Mouse (Mus musculus) frontal cortex, postnatal 10 days (tissue): Measurements from ENCODE around the gene Catsper4.
"Not testable (repeated sequence)": the region's sequence is repeated elsewhere in the genome, so short reads cannot be mapped to it uniquely, and the experiment has no call there.

Experiments
- DNase-seq, 2 experiments: peaks; one replicate each; pipeline ENCODE4 v3.0.0; 2022; ENCODE audit warnings: low spot score in 2 of 2, mixed read lengths in 1 of 2

Gene Catsper4

GRCm38 (mm10) chr4:134227194-134227593, at the start of gene Catsper4:
Gene Catsper4, minus strand, starts transcription at chr4:134227383.
- DNase-seq: no peak

GRCm38 (mm10) chr4:134273417-134274345, 46.5 kb upstream of the Catsper4 start:
- DNase-seq: no peak

DNA sequence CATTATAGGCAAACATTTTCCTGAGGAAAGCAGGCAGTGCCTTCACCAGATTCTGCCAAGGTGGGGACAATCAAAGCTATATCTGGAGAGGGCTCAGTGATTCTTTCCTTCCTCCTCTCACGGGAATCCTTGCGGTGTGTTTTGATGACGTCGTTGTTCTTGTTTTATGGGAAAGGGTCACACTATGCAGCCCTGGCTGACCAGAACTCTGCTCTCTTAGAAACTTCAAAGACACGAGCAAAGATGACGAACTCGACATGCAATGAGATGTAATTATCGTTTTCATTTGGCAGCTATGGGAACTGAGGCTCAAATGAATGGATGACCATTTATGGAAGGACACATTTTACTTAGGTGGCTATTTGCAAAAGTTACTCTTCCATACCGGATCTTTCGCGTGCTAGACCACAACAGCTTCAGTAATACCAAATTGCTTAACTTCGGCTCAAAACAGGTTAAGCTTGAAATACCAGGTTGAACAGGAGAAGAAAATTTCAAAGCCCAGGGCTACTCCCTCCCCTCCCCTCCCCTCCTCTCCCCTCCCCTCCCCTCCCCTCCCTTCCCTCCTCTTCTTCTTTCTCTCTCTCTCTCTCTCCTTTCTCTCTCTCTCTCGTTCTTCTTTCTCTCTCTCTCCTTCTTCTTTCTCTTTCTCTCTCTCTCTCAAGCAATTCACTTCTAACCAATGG, 45.7 kb upstream of the Catsper4 start:
- DNase-seq: no peak

DNA sequence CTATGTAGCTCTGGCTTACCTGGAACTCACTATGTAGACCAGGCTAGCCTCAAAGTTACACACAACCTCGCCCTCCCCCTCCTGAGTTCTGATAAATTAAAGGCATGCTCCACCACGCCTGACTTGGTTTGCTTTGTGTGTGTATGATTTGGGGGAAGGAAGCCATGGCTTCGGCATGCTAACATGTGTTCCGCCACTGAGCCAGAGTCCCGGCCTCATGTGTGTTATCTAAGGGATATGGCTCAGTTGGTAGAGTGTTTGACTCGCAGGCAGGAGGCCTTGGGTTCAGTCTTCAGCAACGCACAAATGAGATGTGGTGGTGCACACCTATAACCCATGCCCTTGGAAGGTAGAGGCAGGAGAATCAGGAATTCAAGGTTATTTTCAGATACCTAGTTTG, 44.8 kb upstream of the Catsper4 start:
- no peak for DNase-seq

GRCm38 (mm10) chr4:134269622-134270021, 42.4 kb upstream of the Catsper4 start:
- not testable (repeated sequence) for DNase-seq

DNA sequence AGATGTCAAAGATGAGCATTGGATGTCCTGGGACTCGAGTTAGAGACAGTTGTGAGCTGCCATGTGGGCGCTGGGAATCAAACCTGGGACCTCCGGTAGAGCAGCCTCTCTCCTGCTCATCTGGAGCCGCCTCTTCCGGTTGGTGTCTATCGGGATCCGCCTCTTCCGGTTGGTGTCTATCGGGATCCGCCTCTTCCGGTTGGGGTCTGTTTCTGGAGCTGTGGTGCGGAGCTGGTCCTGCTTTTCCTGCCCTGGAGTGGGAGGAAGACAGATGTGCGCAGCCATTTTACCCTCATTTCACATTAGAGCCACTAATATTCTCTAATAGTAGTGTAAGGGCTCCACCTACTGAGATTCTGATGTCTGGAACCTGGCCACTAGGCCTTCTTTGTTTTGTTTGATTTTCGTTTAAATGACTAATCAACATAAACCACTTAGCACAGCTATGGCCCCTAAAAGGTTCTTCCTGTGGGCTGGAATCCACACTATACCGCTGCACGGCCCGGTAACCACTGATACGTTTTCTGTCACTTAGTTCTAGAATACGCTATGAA, 41.0 kb upstream of the Catsper4 start:
- DNase-seq: no peak

DNA sequence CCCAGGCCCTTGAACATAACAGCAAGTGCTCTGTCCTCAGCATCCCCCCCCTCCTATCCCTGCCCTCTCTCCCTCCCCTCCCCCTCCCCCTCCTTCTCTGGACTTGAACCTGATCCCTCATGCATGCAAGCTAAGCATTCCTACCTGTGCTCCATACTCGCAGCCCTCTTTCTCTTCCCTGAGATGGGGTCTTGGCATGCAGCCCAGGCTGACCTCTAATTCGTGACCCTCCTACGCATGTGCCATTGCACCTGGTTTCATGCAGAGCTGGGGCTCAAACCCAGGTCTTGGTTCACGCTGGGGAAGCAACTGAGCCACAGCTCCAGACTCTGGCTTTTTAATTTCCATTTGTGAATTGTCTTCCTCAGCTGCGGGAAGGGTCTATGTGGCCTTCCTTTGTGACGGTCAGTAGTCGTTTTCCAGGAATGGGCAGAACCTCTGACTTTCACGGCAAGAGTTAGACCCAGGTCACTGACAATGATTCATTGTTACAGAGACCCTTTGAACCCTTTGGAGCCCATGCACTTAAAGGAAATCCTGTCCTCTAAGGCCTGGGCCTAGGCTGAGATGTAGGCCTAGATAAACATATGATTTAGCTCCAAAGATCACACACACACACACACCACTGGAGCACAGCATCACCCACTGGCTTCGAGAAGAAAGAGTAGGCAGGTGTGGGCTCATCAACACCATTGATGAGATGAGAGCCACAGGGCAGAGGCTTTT, 38.8 kb upstream of the Catsper4 start:
- DNase-seq: no peak

DNA sequence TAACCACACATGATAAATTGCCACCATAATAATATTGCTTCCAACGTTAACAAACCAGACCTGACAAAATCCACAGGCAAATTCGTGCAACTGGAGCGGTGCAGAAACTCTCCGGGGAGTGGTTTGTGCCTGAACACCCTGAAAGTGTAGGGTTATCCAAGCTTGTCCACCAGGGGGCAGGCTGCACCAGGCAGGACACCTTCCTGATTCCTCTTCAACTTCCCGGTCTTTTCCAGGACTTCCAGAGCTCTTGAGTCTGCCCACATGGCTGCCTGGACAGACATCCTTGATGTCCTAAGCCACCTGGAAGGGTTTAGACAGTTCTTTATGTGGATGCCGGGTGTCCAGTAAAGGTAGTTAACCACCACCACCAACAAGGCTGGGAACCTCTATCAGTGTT, 36.0 kb upstream of the Catsper4 start:
- DNase-seq: no peak

- no peak for DNase-seq
Observed at GRCm38 (mm10) chr4:134258354-134258753, 31.2 kb upstream of the Catsper4 start.

DNA sequence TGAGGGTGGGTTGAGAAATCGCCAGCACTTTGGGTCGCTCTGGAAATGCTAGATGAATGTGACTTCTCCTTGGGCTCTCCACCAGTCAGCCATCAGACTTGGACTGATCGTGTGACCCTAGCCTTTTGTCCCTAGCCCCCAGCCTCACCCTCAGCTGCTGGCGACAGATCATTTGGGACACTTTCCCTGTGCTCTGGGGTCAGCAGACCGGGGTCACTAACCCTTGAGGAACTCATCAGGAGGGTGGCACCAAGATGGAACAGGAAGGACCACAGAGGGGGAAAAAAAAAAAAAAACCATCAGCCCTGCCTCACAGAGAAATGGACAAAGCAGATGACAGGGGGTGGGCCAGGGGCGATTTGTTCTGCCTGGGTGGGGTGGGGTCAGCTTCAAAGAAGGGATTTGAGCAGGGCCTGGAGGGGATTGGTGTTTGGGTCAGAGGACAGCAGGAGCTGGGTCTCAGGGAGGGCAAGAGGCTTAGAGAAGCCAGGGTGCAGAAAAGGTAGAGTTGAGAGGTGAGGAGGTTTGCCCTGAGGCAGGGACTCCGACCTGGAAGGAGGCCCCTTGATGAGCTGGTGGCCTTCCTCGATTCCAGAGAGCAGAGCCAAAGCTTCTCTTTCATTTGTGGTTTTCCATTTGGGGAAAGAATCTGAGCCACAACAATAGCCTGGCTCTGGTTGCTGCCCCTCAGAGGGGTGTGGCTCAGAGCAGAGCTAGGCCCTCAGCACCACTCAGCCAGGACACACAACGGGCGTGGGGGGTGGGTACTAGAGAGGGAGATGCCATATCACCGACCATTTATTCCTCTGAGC, 30.2 kb upstream of the Catsper4 start:
- DNase-seq: no peak

- no peak for DNase-seq
Observed at GRCm38 (mm10) chr4:134256407-134257197, 29.4 kb upstream of the Catsper4 start.

GRCm38 (mm10) chr4:134255854-134256253, 28.7 kb upstream of the Catsper4 start:
- no peak for DNase-seq

DNA sequence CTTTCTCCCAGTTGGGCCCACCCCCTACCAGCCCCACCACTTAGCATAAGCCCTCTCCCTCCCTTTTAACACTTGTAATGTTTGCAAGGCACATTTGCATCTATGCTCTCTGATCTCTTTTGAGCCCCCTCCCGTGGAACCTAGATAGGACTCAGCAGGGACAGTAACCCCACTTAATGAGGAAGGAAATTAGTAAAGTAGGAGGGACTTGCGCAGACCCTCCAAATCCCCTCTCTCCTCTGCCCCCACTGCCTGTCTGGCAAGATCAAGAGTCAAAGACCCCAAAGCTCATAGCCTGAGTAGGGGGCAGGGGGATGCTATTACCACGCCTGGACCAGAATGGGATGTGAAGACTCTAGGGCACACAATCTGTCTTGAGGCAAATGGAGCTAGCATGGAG, 27.7 kb upstream of the Catsper4 start:
- DNase-seq: no peak

DNA sequence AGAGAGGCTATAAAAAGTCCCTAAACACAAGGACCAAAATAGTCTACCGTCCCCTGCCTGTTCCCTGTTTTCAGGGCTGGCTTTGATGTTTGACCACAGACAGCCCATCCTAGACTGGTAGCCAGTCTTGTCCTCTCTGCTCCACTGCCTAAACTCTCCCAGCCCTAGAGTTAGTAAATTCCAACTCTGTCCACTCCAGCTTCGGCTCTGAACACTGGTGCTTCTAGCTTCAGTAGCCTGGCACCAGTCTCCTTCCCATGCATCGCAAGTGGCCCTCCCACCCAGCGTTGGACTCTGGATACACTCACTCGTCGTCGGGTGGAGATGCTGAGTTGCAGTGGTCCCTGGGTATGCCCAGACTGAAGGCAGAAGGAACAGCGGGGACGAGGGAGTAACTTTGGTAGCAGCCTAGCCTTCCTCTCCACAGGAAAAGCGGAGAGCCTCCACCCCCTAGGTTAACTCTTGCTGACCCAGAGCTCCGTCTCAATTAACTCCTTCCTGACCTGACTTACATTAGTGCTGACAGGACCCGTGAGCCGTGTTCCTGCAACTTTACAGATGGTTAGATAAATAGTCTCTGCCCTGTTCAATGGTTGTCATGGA, 26.6 kb upstream of the Catsper4 start, which contains the start of gene Grrp1:
Grrp1 (minus strand) TSS at position 385 of the 603 bp plus-strand sequence.
- DNase-seq: no peak

DNA sequence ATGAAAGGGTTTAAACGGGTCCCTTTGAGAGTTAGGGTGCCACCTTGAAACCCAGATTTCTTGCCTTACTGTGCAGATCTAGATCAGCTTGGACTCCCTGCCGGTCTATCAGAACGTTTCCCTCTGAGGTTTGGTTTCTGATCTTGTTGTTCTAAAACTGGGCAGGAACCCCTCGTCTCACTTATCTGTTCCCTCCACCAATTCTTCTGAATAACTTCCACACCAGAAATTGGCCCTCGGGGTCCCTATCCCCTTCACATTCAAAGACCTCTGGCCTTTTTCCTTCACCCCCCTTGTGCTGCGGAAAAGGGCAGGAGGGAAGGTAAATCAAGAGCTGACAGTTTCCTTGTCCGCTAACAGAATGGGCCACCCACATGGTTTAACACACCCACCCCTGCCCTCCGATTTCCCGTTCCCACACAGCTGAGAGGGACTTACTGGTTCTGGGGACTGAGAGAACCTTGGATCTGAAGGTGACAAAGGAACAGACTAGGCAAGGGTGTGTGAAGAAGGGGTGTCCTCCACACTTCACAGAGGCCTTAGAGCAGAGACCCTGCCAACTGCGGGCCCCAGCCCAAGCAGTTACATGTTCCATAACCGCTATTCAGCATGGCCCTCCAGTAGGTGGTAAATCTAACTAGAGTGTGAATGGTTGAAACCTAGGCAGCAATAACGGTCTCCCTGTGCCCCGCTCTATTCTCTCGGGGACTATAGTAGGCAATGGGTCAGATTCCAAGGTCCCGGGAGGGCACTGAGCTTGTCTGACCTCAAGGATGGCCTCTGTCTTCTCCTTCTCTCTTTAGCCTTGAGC, 25.9 kb upstream of the Catsper4 start:
- no peak for DNase-seq

GRCm38 (mm10) chr4:134252131-134252910, 25.1 kb upstream of the Catsper4 start:
- DNase-seq: no peak

DNA sequence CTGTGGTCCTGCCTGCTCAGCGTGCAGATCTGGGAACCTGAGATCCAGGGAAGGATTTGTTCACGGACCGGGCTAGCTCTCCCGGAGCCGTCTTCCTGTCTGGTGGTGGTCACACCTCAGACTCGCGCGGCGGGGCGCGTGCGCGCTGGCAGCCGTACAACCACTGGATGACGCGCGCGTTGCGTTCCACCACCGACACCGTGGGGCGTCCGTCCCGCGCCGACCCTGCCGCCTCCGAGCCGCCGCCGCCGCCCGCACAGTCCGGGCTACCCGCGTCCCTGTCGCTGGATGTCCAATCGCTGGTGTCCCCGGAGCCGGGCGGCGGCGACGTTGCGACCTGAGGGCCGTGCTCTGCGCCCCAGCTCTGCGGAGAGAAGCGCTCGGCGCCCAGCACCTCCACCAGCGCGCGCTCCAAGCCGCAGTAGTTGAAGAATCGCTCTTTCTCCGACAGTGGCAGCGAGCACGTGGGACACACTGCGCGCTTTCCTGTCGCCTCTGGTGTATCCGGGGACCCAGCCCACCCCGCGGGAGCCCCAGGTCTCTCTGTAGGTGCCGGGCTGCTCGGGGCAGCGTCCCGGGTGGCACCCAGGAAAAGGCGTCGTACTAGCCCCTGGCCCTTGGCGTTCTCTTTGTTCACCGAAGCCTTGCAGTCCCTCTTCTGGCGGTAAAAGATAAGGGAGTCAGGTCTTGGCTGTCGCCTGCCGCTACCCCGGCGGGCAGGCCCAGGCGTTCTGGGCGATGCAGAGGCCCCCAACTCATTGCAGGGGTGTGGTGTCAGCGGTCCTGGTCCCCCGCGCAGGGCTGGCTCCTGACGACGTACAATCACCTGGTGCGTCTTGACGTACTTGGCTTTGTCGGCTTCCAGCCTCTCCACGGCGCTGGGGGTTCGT, 24.3 kb upstream of the Catsper4 start:
- DNase-seq: peak; percentile 33 to 45
